Mouse (Mus musculus) mature B cell (primary cell): ENCODE measurements at regions not wholly inside any gene's neighbourhood (a gene's known extent, or its start where the extent isn't known, plus 50 kb on each side); places are given as distances from the start of the nearest gene placed in this dataset.
"Not testable (repeated sequence)": the region's sequence is repeated elsewhere in the genome, so short reads cannot be mapped to it uniquely, and the experiment has no call there.

ENCODE experiments used
- in situ Hi-C: fragments of 300-500 bp; cut with MboI; formaldehyde crosslinking; loops from 2 replicates; pipeline ENCODE4 v1.14.3; 2019

- in situ Hi-C loops = no loop called here
These were observed 58.1 kb upstream of the Slc1a4 start for GRCm38 (mm10) chr11:20390622-20391021.

GRCm38 (mm10) chr11:20393302-20393701 lies 60.8 kb upstream of the Slc1a4 start:
- in situ Hi-C loops = not testable (repeated sequence)

- in situ Hi-C loops = not testable (repeated sequence)
These were observed 61.3 kb upstream of the Slc1a4 start for GRCm38 (mm10) chr11:20393807-20394206.

GRCm38 (mm10) chr11:20395848-20396203 lies 63.3 kb upstream of the Slc1a4 start:
- in situ Hi-C loops = no loop called here

DNA sequence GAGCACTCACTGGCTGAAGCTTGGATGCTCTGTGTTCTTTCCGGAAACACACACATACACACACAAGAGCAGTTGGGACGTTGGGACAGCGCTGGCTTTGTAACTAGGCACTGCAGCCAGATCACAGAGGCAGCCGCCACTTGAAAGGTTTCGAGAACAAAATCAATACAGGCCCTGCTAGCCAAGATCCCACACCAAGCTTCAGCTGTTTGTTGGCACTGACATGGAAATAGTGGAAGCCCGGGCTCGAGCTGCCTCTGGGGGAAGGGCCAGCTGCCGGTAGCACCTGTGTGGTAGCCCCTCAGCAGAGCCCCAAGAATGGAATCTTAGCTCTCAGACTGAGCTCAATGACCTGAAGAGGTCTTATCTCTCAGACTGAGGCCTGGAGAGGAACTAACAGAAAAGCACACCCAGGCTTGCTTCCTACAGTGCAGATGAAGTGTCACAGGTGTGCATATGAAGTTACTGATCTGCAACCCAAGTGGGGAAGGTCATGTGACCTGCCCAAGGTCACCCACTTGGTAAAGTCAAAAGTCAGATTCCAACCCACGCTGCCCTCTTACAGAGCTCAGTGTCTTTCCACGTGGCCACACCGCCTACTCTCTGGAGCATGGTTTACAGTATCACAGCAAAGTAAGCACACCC lies 63.8 kb upstream of the Slc1a4 start:
- in situ Hi-C loops = no loop called here

DNA sequence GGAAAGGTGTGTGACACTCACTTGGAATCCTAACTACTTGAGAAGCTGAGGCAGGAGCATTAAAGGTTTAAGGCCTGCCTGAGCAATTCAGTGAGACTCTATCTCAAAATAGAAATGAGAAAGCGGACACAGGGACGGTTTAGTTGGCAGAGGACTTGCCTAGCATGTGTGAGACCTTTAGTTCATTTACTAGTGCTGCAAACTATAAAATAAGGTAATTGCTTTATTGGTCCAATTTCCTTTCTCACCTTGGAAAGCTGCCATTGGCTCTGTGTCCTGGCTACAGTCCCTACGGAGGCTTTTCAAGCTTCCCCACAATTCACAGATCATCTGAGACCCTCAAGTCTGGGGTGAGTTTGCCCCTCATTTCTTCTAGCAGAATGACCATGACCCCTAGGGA lies 64.4 kb upstream of the Slc1a4 start:
- in situ Hi-C loops = no loop called here

GRCm38 (mm10) chr11:20400302-20401234 lies 68.1 kb upstream of the Slc1a4 start:
- in situ Hi-C loops = no loop called here

DNA sequence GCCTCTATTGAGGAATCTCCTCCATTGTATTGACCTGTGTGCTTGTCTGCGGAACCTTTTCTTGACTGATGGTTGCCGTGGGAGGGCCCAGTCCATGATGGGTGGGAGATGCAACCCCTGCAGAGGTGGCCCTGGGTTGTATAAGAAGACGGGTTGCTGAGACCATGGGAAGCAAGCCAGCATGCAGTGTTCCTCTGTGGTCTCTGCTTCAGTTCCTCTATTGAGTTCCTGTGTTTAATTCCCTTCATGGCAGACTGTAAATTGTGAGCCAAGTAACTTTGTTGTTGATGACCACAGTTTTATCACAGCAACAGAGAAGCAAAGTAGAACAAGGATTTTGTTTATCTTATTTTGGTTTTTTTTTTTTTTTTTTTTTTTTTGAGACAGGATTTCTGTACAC lies 70.9 kb upstream of the Slc1a4 start:
- in situ Hi-C loops = no loop called here

DNA sequence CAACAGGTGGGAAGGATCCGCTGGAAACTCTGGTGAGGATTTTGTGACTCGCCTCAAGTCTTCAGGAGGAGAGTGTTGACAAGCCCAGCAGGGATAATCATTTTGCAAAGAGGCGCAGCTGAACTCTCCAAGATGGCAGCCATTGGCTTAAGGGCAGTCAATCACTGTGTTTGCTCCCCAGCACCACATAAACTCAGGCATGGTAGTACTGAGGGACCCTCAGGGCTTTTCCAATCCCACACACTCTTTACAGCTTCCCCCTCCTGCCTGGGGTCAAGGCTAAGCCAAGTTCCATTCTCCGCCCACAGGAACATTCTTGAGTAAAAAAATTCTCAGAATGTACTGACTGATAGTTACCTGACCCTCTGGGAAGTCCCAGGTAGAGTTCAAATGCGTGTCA lies 72.0 kb upstream of the Slc1a4 start:
- in situ Hi-C loops = no loop called here

- in situ Hi-C loops = no loop called here
These were observed 85.6 kb upstream of the Slc1a4 start for GRCm38 (mm10) chr11:20418141-20418540.

DNA sequence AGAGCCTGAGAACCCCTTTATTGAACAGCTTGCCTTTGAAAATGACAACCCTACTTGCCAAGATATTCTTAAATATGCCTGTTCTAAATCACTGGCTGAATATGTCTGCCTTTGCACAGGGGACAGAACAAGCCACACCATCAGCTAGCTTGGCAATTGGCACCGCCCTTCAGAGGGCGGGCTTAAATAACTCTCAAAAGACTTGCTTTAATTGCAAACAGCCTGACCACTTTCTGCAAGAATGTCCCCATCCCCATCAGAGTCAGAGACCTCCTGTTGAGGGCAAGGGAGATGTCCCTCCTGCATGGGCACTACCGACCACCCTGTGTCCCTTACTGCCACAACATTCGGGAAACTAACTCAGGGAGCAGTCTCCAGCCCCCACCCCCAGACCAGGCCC lies 88.4 kb upstream of the Slc1a4 start:
- in situ Hi-C loops = no loop called here

- in situ Hi-C loops = no loop called here
These were observed 103.5 kb upstream of the Slc1a4 start for GRCm38 (mm10) chr11:20436057-20436456.

GRCm38 (mm10) chr11:20442476-20442875 lies 100.6 kb upstream of the Sertad2 start:
- in situ Hi-C loops = no loop called here

DNA sequence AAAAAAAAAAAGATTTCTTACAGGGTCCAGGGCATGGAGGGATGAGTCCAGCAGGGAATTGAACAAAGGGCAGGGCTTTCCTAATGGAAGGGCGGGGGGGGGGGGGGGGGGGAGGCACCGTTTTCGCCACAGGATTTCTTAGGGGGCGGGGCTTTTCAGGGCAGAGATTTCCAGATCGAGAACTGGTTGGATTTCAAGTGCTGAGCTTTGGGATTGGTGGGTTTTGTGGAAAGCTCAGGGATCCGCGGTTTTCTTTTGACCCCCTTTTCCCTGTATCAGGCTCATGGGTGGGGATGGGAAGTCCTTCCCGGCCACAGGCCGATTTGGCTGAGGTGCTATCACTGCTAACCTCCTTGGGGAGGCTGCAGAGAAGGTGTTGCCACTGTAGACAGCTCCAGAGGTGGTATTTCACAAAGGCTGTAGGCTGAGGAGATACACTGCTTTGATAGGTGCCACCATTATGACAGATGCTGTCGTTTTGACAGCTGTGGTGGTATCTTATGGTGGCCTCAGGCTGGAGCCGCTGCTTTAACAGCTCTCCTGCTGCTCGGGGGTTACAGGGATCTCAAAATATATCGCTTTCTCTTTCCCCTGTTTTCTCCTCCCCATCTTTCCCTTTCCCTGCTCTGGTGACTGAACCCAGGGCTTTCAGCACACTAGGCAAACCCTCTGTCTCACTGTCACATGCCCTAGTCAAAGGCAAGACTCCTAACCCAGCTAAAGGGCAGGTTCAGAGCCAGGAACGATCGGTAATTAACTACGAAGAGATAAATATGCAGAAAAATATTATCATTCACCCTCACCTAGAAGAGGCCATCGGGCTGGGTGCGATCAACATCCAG lies 97.8 kb upstream of the Sertad2 start:
- in situ Hi-C loops = no loop called here

GRCm38 (mm10) chr11:20445903-20446264 lies 97.2 kb upstream of the Sertad2 start:
- in situ Hi-C loops = no loop called here

- in situ Hi-C loops = loop anchor here (25.0 kb wide), 1 partner anchor 459 kb away; no protein-coding TSS in a partner anchor
These were observed 90.2 kb upstream of the Sertad2 start for GRCm38 (mm10) chr11:20452901-20453300.

GRCm38 (mm10) chr11:20453786-20454185 lies 89.3 kb upstream of the Sertad2 start:
- in situ Hi-C loops = loop anchor here (25.0 kb wide), 1 partner anchor 459 kb away; no protein-coding TSS in a partner anchor

DNA sequence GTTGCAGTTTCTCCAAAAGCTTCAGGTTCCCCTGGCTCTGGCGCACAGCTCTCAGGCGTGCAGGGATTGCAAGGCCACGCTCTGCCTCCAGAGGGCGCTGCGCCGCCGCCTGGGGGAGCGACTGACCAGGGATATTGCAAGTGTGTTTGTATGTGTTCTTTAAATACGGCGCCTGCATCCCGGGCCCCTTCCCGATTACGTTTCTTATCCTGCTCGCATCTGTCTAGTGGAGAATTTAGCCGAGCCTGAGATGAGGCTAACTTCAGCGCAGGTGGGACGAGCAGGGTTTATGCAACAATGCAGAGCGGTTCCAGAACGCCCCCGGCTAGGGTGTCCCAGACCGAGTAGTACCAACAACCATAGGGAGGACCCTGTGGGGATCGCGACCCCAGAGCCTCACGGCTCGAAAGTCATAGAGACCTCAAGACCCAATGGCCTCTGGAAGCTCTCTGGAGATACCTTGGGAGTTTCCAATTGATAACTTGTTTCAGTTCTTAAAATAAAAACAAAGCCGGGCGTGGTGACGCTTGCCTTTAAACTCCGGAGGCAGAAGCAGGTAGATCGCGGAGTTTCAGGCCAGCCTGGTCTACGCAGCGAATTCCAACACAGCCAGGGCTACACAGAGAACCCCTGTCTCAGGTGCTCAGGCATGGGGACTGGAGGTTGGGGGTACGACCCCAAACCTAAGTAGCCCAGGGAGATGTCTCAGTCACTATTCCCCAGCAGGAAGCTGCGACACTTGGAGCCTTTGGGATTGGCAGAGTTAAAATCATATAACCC lies 87.8 kb upstream of the Sertad2 start:
- in situ Hi-C loops = loop anchor here (25.0 kb wide), 1 partner anchor 457 kb away; no protein-coding TSS in a partner anchor

GRCm38 (mm10) chr11:20455865-20456648 lies 87.0 kb upstream of the Sertad2 start:
- in situ Hi-C loops = loop anchor here (25.0 kb wide), 1 partner anchor 456 kb away; no protein-coding TSS in a partner anchor

GRCm38 (mm10) chr11:20459140-20459539 lies 83.9 kb upstream of the Sertad2 start:
- in situ Hi-C loops = loop anchor here (25.0 kb wide), 1 partner anchor 453 kb away; no protein-coding TSS in a partner anchor
